In genomic region chr4:99636038-99636437, GRCm38 (mm10) we compare ENCODE assay signal across 28 mouse cellular contexts. TPM values are rescaled to one million over a fixed set of nuclear protein-coding genes. Genes with fewer than 3 reads are reported as not detected.
DNase-seq lines count a peak whose midpoint lies in the region; ATAC-seq lines count a peak whose summit lies in the region.
"Had no signal": no experiment of that assay in that cellular context is flagged by ENCODE, and none has a peak within 500 bp of the region (broad histone marks: within the 10 kb centered on the region; RNA-seq: fewer than 3 reads in every experiment).

No protein-coding gene starts in this region.

- DNase-seq in heart, adult 11 months = peak; percentile 40
- DNase-seq in heart, adult 18-20 months = no peak
- DNase-seq in ES-CJ7 (ENCODE audit: low read depth, low spot score) (peak; percentile 97), WW6 (ENCODE audit: low read depth, low spot score) (peak; percentile 78)
- no peak for DNase-seq in frontal cortex, postnatal 14 days (ENCODE audit: low spot score in 2 of 2)
- DNase-seq: adrenal gland, adult 2 months; adrenal gland, postnatal 14 days; B cell, adult 2 months; cerebellum, adult 11 months; cerebellum, adult 2 months; cerebellum, adult 9-11 months; cerebellum, postnatal 25 days; embryo, embryonic 11 days; forebrain, postnatal 0 days; gastrocnemius, postnatal 25 days; heart, postnatal 14 days; heart, postnatal 4 days; kidney, adult 18-20 months; kidney, adult 9 months had no signal

- no peak for ATAC-seq in CD4-positive, CD25-positive, alpha-beta regulatory T cell, adult 4 months
- ATAC-seq: forebrain, embryonic 14.5 days; forebrain, postnatal 0 days; hindbrain, postnatal 0 days; inflammation-experienced regulatory T-cells, adult 6 months; intestine, embryonic 16.5 days had no signal

RNA-seq across cellular contexts. Expression of gene Foxd3, which starts 20.1 kb away (rescaled TPM):
- under 1 TPM; 0.22 to 0.36 TPM for total RNA-seq in heart, adult 18-20 months (2021)
- not detected for polyA plus RNA-seq in CD4-positive, CD25-positive, alpha-beta regulatory T cell, adult 4 months (2017; shearing (Covaris generic))
- total RNA-seq: common myeloid progenitor, adult 5-6 weeks; MEL had no signal
- polyA plus RNA-seq: erythroblast, embryonic 14.5 days; forebrain, embryonic 14.5 days; heart, embryonic 13.5 days; inflammation-experienced regulatory T-cells, adult 6 months had no signal

Comparison
In these comparisons a context has a peak if more than half of its experiments do, and no peak if none do; other contexts are left out.
1. DNase-seq: peak in heart, adult 11 months (single experiment), ES-CJ7 (single experiment) and WW6 (single experiment); none in heart, adult 18-20 months (0 of 2) and frontal cortex, postnatal 14 days (0 of 2).